Mouse (Mus musculus) layer of hippocampus, postnatal 36 days (tissue): ENCODE results near the gene Unc80. TPM values are rescaled to one million over a fixed set of nuclear protein-coding genes. Genes with fewer than 3 reads are reported as not detected.

Experiments
- DNase-seq, 2 experiments: peaks; one replicate each; pipeline ENCODE4 v3.0.0; 2022
- total RNA-seq, 2 experiments: library from RNA; stranded (reverse); gene quantifications; 2 replicates each; pipeline ENCODE4 v1.2.3; 2021

The Unc80 gene
- total RNA-seq, 2 experiments from 2014 or later: 204 to 223 TPM

GRCm38 (mm10) chr1:66730581-66730980, 262.4 kb downstream of the Unc80 start:
- no peak for DNase-seq

Other genes starting within 250 kb of the Unc80 start
- 10 to 100 TPM; 38.9 to 39.3 TPM for gene Rpe, start 232.5 kb downstream of the Unc80 start, total RNA-seq